Comparison of ENCODE assay signal across 9 mouse cellular contexts in genomic region chr8:120363552-120364071, GRCm38 (mm10).
DNase-seq lines count a peak whose midpoint lies in the region; ATAC-seq and TF ChIP-seq lines count a peak whose summit lies in the region.
"Had no signal": no experiment of that assay in that cellular context is flagged by ENCODE, and none has a peak within 500 bp of the region (broad histone marks: within the 10 kb centered on the region; RNA-seq: fewer than 3 reads in every experiment).

No protein-coding gene starts in this region.

- H3K9me3 ChIP-seq in hindbrain, embryonic 13.5 days, result no peaks in the 10 kb centered on the region
- no peaks in the 10 kb centered on the region for H3K9me3 ChIP-seq in hindbrain, embryonic 14.5 days (ENCODE audit: control insufficient read depth, low read length)
- H3K9me3 ChIP-seq: neural tube, embryonic 12.5 days had no signal

- TF ChIP-seq POLR2A in bone marrow, adult 2 months (IDR thresholded peaks at IDR 0.05; ENCODE audit: borderline replicate concordance, control insufficient read depth, low read depth, low read length), result no peak

- H3K36me3 ChIP-seq in hindbrain, embryonic 13.5 days, result no peaks in the 10 kb centered on the region
- H3K36me3 ChIP-seq in hindbrain, embryonic 14.5 days (replicated peaks; ENCODE audit: control insufficient read depth, insufficient read depth), result no peaks in the 10 kb centered on the region
- H3K36me3 ChIP-seq: neural tube, embryonic 12.5 days had no signal

- intact Hi-C loops in heart, postnatal 10 days (cut with DNase I), result loop anchor here (2.0 to 5.0 kb wide), 2 partner anchors 81 to 185 kb away; no protein-coding TSS in a partner anchor
- intact Hi-C loops in left cerebral cortex, postnatal 14 days (cut with DNase I), result no loop called here

- no peak for ATAC-seq in hindbrain, embryonic 13.5 days (ENCODE audit: low FRiP score)
- ATAC-seq in hindbrain, embryonic 14.5 days (ENCODE audit: low FRiP score), result no peak

- no peak for DNase-seq in hindbrain, embryonic 14.5 days (ENCODE audit: low spot score)
- peak; percentile 74 to 78 for DNase-seq in heart, postnatal 10 days
- DNase-seq in liver, result peak; percentile 73
- peak; percentile 61 for DNase-seq in skeletal muscle tissue, adult 2 months (ENCODE audit: low read depth, low spot score)
- no peak for DNase-seq in left cerebral cortex, postnatal 14 days (ENCODE audit: low spot score in 2 of 2)
- DNase-seq in layer of hippocampus, adult 8-10 months (ENCODE audit: low spot score in 2 of 2), result no peak

- H3K4me1 ChIP-seq in hindbrain, embryonic 13.5 days (replicated peaks), result peaks cover 56% of the 10 kb centered on the region
- no peaks in the 10 kb centered on the region; the same call in 1 of the 2 replicates for H3K4me1 ChIP-seq in hindbrain, embryonic 14.5 days (replicated peaks; ENCODE audit: control insufficient read depth, insufficient read depth, low read length)
- H3K4me1 ChIP-seq in bone marrow, adult 2 months (ENCODE audit: control insufficient read depth, insufficient read depth, low read length), result peaks cover 4% of the 10 kb centered on the region; the same call in 1 of the 2 replicates

- peak; percentile 76 for TF ChIP-seq CTCF in bone marrow, adult 2 months (IDR thresholded peaks at IDR 0.05; ENCODE audit: control insufficient read depth, insufficient read depth, low read length)

- no peak overlapping the region for H3K4me2 ChIP-seq in hindbrain, embryonic 13.5 days
- H3K4me2 ChIP-seq in hindbrain, embryonic 14.5 days (replicated peaks), result no peak overlapping the region
- H3K4me2 ChIP-seq: neural tube, embryonic 12.5 days had no signal

- no peak overlapping the region for H3K4me3 ChIP-seq in hindbrain, embryonic 13.5 days
- H3K4me3 ChIP-seq in hindbrain, embryonic 14.5 days (replicated peaks; ENCODE audit: low read length), result no peak overlapping the region
- H3K4me3 ChIP-seq in bone marrow, adult 2 months (replicated peaks; ENCODE audit: control insufficient read depth, low read depth, low read length), result no peak overlapping the region
- H3K4me3 ChIP-seq: neural tube, embryonic 12.5 days had no signal

- WGBS in hindbrain, embryonic 13.5 days, result 58% methylated on average over 10 of the region's 10 CpGs
- WGBS in hindbrain, embryonic 14.5 days, result 65% methylated on average over 10 of the region's 10 CpGs
- 16% methylated on average over 10 of the region's 10 CpGs for WGBS in bone marrow, adult 2 months

- H3K9ac ChIP-seq in hindbrain, embryonic 13.5 days, result no peak overlapping the region
- H3K9ac ChIP-seq in hindbrain, embryonic 14.5 days, result no peak overlapping the region
- H3K9ac ChIP-seq: neural tube, embryonic 12.5 days had no signal

- H3K27ac ChIP-seq in hindbrain, embryonic 13.5 days, result peak overlapping the region; percentile 18; the same call in 1 of the 2 replicates
- H3K27ac ChIP-seq in hindbrain, embryonic 14.5 days, result no peak overlapping the region
- H3K27ac ChIP-seq in bone marrow, adult 2 months (ENCODE audit: control insufficient read depth, insufficient read depth, low read depth, low read length, poor library complexity), result no peak overlapping the region

- H3K27me3 ChIP-seq in hindbrain, embryonic 13.5 days, result 0 out of 2 replicates have a peak, but pooled peaks cover 5% of the 10 kb centered on the region
- H3K27me3 ChIP-seq in hindbrain, embryonic 14.5 days (ENCODE audit: control insufficient read depth, insufficient read depth, low read length), result no peaks in the 10 kb centered on the region
- H3K27me3 ChIP-seq: neural tube, embryonic 12.5 days had no signal

Comparison
In these comparisons a context has a peak if more than half of its experiments do, and no peak if none do; other contexts are left out.
1. DNase-seq: peak in heart, postnatal 10 days (2 of 2), liver (single experiment) and skeletal muscle tissue, adult 2 months (single experiment); none in hindbrain, embryonic 14.5 days (single experiment), left cerebral cortex, postnatal 14 days (0 of 2) and layer of hippocampus, adult 8-10 months (0 of 2).